Comparison of ENCODE assay signal across 10 mouse cellular contexts in the genomic region with DNA sequence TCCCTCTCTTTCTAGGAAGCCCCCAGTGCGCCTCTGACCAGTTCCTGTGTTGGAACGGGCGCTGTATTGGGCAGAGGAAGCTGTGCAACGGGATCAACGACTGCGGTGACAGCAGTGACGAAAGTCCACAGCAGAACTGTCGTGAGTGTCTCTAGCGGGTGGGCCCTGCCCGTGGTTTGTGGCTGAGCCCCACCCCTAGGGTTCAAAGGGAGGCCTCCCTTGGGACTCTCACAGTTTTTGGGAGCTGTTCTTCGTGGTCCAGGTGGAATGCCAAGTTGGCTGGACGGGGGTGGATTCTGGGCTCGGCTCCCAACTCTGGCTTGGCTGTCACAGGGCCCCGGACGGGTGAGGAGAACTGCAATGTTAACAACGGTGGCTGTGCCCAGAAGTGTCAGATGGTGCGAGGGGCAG. TPM values are rescaled to one million over a fixed set of nuclear protein-coding genes. Genes with fewer than 3 reads are reported as not detected.
DNase-seq lines count a peak whose midpoint lies in the region; ATAC-seq and TF ChIP-seq lines count a peak whose summit lies in the region.
"Had no signal": no experiment of that assay in that cellular context is flagged by ENCODE, and none has a peak within 500 bp of the region (broad histone marks: within the 10 kb centered on the region; RNA-seq: fewer than 3 reads in every experiment).

No protein-coding gene starts in this region.

- no peak overlapping the region for H3K4me2 ChIP-seq in heart, embryonic 11.5 days
- H3K4me2 ChIP-seq: embryonic facial prominence, embryonic 12.5 days had no signal

- 76% methylated on average over 17 of the region's 17 CpGs for WGBS in heart, embryonic 11.5 days (ENCODE audit: insufficient replicate concordance)
- 19% methylated on average over 17 of the region's 17 CpGs for WGBS in thymus, adult 2 months

- no peaks in the 10 kb centered on the region for H3K27me3 ChIP-seq in heart, embryonic 11.5 days (ENCODE audit: control insufficient read depth, insufficient read depth, low read length)
- H3K27me3 ChIP-seq in thymus, adult 2 months (ENCODE audit: control insufficient read depth, insufficient read depth, low read length) = no peaks in the 10 kb centered on the region
- H3K27me3 ChIP-seq: embryonic facial prominence, embryonic 12.5 days had no signal

- DNase-seq in heart, adult 11 months = peak; percentile 98
- DNase-seq in right cerebral cortex, postnatal 4 days = peak; percentile 44
- DNase-seq in right cerebral cortex, adult 2 months (ENCODE audit: low spot score in 2 of 2) = no peak
- DNase-seq in heart, postnatal 10 days = peak; percentile 85 to 87
- no peak for DNase-seq in thymus, adult 2 months
- no peak for DNase-seq in thymus, postnatal 4 days
- DNase-seq in retina, postnatal 1 day = no peak

- no peak for TF ChIP-seq POLR2A in thymus, adult 2 months (IDR thresholded peaks at IDR 0.05; ENCODE audit: control insufficient read depth, extremely low read depth, insufficient read depth, low read length, poor library complexity)

- ATAC-seq in heart, embryonic 11.5 days (replicated peaks; ENCODE audit: insufficient number of reproducible peaks, low FRiP score, low TSS enrichment) = no peak

- 0 out of 2 replicates have a peak, but pooled peaks cover 3% of the 10 kb centered on the region for H3K4me1 ChIP-seq in heart, embryonic 11.5 days (ENCODE audit: control insufficient read depth, insufficient read depth, low read length)
- H3K4me1 ChIP-seq in thymus, adult 2 months (replicated peaks; ENCODE audit: control insufficient read depth, insufficient read depth, low read length) = no peaks in the 10 kb centered on the region

- peaks cover 26% of the 10 kb centered on the region for H3K36me3 ChIP-seq in heart, embryonic 11.5 days (ENCODE audit: control insufficient read depth, insufficient read depth, low read length)
- H3K36me3 ChIP-seq in thymus, adult 2 months (ENCODE audit: control insufficient read depth, insufficient read depth, low read length) = no peaks in the 10 kb centered on the region
- H3K36me3 ChIP-seq: G1E had no signal

- H3K9ac ChIP-seq in heart, embryonic 11.5 days (ENCODE audit: low read depth, low read length) = no peak overlapping the region
- H3K9ac ChIP-seq: embryonic facial prominence, embryonic 12.5 days had no signal

- TF ChIP-seq CTCF in thymus, adult 2 months (IDR thresholded peaks at IDR 0.05; ENCODE audit: borderline replicate concordance, control insufficient read depth, extremely low read depth, insufficient read depth, low read length, poor library complexity) = no peak

- H3K9me3 ChIP-seq in heart, embryonic 11.5 days (replicated peaks; ENCODE audit: control insufficient read depth, low read length) = no peaks in the 10 kb centered on the region
- H3K9me3 ChIP-seq: embryonic facial prominence, embryonic 12.5 days; G1E had no signal

- H3K4me3 ChIP-seq in heart, embryonic 11.5 days (ENCODE audit: low read depth, low read length) = no peak overlapping the region
- no peak overlapping the region for H3K4me3 ChIP-seq in thymus, adult 2 months (ENCODE audit: control insufficient read depth, insufficient read depth, low read length)
- H3K4me3 ChIP-seq: embryonic facial prominence, embryonic 12.5 days had no signal

- no peak overlapping the region for H3K27ac ChIP-seq in heart, embryonic 11.5 days (ENCODE audit: low read depth, low read length)
- no peak overlapping the region for H3K27ac ChIP-seq in thymus, adult 2 months (ENCODE audit: control insufficient read depth, insufficient read depth, low read length)
- H3K27ac ChIP-seq: embryonic facial prominence, embryonic 12.5 days had no signal

- intact Hi-C loops in heart, postnatal 10 days (cut with DNase I) = loop anchor here (5.0 kb wide), 1 partner anchor 364 kb away; no protein-coding TSS in a partner anchor

RNA-seq across cellular contexts. Expression of a gene that starts 18.9 kb away (rescaled TPM):
- 3.8 and 4.0 TPM in 2 replicates for polyA plus RNA-seq in heart, embryonic 11.5 days (2014; fragmentation: Nextera tagmentation; extraction: Ambion mirVana)
- 10 to 100 TPM; 11.4 to 13.3 TPM for total RNA-seq in heart, postnatal 10 days (2021)
- polyA plus RNA-seq in thymus, adult 2 months (2012; rRNA removed) = 3.1 and 3.7 TPM in 2 replicates
- polyA plus RNA-seq: G1E had no signal

RNA-seq across cellular contexts. Expression of a gene that starts 31.8 kb away (rescaled TPM):
- polyA plus RNA-seq in heart, embryonic 11.5 days (2014; fragmentation: Nextera tagmentation; extraction: Ambion mirVana) = 43.9 and 47.4 TPM in 2 replicates
- 10 to 100 TPM in 1 of 2 experiments, 1 to 10 TPM in 1; 9.5 to 12.9 TPM for total RNA-seq in heart, postnatal 10 days (2021)
- 10.3 and 11.9 TPM in 2 replicates for polyA plus RNA-seq in thymus, adult 2 months (2012; rRNA removed)

RNA-seq across cellular contexts. Expression of a gene that starts 50.3 kb away (rescaled TPM):
- 62.2 and 77.6 TPM in 2 replicates for polyA plus RNA-seq in heart, embryonic 11.5 days (2014; fragmentation: Nextera tagmentation; extraction: Ambion mirVana)
- 10 to 100 TPM; 56.7 to 69.6 TPM for total RNA-seq in heart, postnatal 10 days (2021)
- polyA plus RNA-seq in thymus, adult 2 months (2012; rRNA removed) = 20.9 and 24.0 TPM in 2 replicates

Comparison
In these comparisons a context has a peak if more than half of its experiments do, and no peak if none do; other contexts are left out.
1. DNase-seq: peak in heart, adult 11 months (single experiment), right cerebral cortex, postnatal 4 days (single experiment) and heart, postnatal 10 days (2 of 2); none in right cerebral cortex, adult 2 months (0 of 2), thymus, adult 2 months (single experiment), thymus, postnatal 4 days (single experiment) and retina, postnatal 1 day (single experiment).